Mouse (Mus musculus): ENCODE data around the gene Upk2. TPM values are rescaled to one million over a fixed set of nuclear protein-coding genes. Genes with fewer than 3 reads are reported as not detected.
A peak's percentile ranks its signal among the peaks of the same experiment; 100 is the strongest.
"Not testable (repeated sequence)": the region's sequence is repeated elsewhere in the genome, so short reads cannot be mapped to it uniquely, and the experiment has no call there.

Gene Upk2
- polyA plus RNA-seq, 1 experiment from 2014 or later = not detected

DNA sequence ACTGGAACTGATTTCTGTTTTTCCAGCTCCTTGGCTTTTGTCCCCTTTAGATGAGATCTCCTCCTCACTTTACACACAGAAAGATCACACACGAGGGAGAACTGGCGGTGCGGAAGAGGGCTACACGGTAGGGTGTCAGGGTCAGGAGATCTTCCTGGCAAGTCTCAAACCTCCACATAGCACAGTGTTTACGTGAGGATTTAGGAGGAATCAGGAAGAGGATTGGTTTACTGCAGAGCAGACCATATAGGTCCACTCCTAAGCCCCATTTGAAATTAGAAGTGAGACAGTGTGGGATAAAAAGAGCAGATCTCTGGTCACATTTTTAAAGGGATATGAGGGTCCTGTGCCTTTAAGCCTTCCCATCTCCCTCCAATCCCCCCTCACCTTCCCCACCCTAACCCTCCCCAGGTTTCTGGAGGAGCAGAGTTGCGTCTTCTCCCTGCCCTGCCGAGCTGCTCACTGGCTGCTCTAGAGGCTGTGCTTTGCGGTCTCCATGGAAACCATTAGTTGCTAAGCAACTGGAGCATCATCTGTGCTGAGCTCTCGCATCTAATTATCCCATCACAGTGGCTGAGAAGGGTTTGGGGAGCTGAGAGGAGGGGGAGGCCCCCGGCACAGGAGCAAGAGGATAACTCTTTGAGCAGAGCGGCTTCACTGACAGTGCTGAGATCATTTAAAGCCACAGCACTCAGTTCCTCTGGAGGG is 2.4 kb upstream of the Upk2 start:
- 2% methylated on average over 11 of the region's 11 CpGs for WGBS
- peak; percentile 99 for DNase-seq (ENCODE audit: low spot score)
- H3K36me3 ChIP-seq (ENCODE audit: control insufficient read depth, insufficient read depth, low read length) = no peaks in the 10 kb centered on the region
- H3K9ac ChIP-seq (ENCODE audit: low read length) = peak overlapping the region; percentile 44; the same call in 1 of the 2 replicates
- H3K4me2 ChIP-seq (ENCODE audit: low read length) = peak overlapping the region; percentile 42
- H3K27me3 ChIP-seq (replicated peaks; ENCODE audit: control insufficient read depth, insufficient read depth, low read length) = no peaks in the 10 kb centered on the region
- ATAC-seq = peak; percentile 97
- H3K4me3 ChIP-seq (ENCODE audit: low read depth, low read length) = no peak overlapping the region
- peak overlapping the region; percentile 91 for H3K27ac ChIP-seq (ENCODE audit: low read depth, low read length)
- H3K9me3 ChIP-seq (replicated peaks; ENCODE audit: control insufficient read depth, low read length) = no peaks in the 10 kb centered on the region
- peaks cover 25% of the 10 kb centered on the region for H3K4me1 ChIP-seq (ENCODE audit: control insufficient read depth, insufficient read depth, low read length)

DNA sequence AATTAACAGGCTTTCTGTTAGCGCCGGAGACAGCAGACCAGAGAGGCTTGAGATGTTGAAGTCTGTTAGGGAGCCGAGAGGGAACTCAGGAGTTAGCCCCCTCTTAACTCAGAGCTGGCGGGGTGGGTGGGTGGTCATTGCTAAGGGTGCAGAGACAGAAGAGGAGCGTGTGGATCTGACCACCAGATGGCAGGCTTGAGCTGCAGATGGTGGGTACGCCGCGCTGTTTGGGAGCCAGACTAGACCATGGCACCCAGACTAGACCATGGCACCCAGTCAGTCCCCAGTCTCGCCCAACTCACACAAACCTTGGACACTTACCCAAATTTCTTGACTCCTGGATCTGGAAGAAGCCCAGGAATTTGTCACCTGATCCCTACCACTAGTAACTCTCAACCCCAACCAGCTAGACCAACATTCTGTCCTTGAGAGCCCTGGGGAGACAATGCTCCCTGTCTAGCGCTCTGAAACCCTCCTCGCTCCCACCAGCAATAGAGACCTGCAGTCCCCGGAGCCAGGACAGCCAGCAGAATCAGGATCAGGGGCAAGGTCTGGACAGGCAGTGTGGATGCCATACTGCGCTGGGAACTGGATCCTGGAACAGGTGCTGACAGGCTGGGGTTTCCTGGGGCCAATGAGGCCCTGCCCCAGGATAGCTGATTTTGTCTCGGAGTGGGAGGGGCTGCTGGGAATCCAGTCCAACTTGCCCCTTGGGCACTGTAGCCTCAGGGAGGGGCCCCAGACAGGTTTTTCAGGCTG is 465 bp downstream of the Upk2 start:
- H3K27ac ChIP-seq (ENCODE audit: low read depth, low read length) = 0 out of 2 replicates have a peak overlapping the region, but pooled peaks have one; percentile 27
- no peak overlapping the region for H3K4me3 ChIP-seq (ENCODE audit: low read depth, low read length)
- ATAC-seq = peak; percentile 76
- no peak overlapping the region for H3K4me2 ChIP-seq (ENCODE audit: low read length)
- no peaks in the 10 kb centered on the region for H3K27me3 ChIP-seq (replicated peaks; ENCODE audit: control insufficient read depth, insufficient read depth, low read length)
- H3K36me3 ChIP-seq (ENCODE audit: control insufficient read depth, insufficient read depth, low read length) = no peaks in the 10 kb centered on the region
- DNase-seq (ENCODE audit: low spot score) = peak; percentile 90
- H3K9ac ChIP-seq (ENCODE audit: low read length) = no peak overlapping the region
- peaks cover 25% of the 10 kb centered on the region for H3K4me1 ChIP-seq (ENCODE audit: control insufficient read depth, insufficient read depth, low read length)
- 13% methylated on average over 14 of the region's 14 CpGs for WGBS
- H3K9me3 ChIP-seq (replicated peaks; ENCODE audit: control insufficient read depth, low read length) = no peaks in the 10 kb centered on the region

- no peaks in the 10 kb centered on the region for H3K27me3 ChIP-seq (replicated peaks; ENCODE audit: control insufficient read depth, insufficient read depth, low read length)
- DNase-seq (ENCODE audit: low spot score) = no peak
- H3K27ac ChIP-seq (ENCODE audit: low read depth, low read length) = no peak overlapping the region
- H3K9me3 ChIP-seq (replicated peaks; ENCODE audit: control insufficient read depth, low read length) = no peaks in the 10 kb centered on the region
- no peaks in the 10 kb centered on the region for H3K36me3 ChIP-seq (ENCODE audit: control insufficient read depth, insufficient read depth, low read length)
- no peak overlapping the region for H3K4me3 ChIP-seq (ENCODE audit: low read depth, low read length)
- H3K9ac ChIP-seq (ENCODE audit: low read length) = no peak overlapping the region
- peaks cover 4% of the 10 kb centered on the region; the same call in 1 of the 2 replicates for H3K4me1 ChIP-seq (ENCODE audit: control insufficient read depth, insufficient read depth, low read length)
- ATAC-seq = no peak
- no peak overlapping the region for H3K4me2 ChIP-seq (ENCODE audit: low read length)
These were observed 4.4 kb downstream of the Upk2 start for GRCm38 (mm10) chr9:44450387-44450786.

- not testable (repeated sequence) for H3K4me2 ChIP-seq (ENCODE audit: low read length); H3K9ac ChIP-seq (ENCODE audit: low read length); H3K27me3 ChIP-seq (replicated peaks; ENCODE audit: control insufficient read depth, insufficient read depth, low read length); H3K9me3 ChIP-seq (replicated peaks; ENCODE audit: control insufficient read depth, low read length); H3K4me3 ChIP-seq (ENCODE audit: low read depth, low read length); DNase-seq (ENCODE audit: low spot score); H3K4me1 ChIP-seq (ENCODE audit: control insufficient read depth, insufficient read depth, low read length); H3K36me3 ChIP-seq (ENCODE audit: control insufficient read depth, insufficient read depth, low read length); ATAC-seq; H3K27ac ChIP-seq (ENCODE audit: low read depth, low read length)
- WGBS = 84% methylated on average over 7 of the region's 7 CpGs
These were observed 10.3 kb downstream of the Upk2 start for GRCm38 (mm10) chr9:44444402-44445025.

DNA sequence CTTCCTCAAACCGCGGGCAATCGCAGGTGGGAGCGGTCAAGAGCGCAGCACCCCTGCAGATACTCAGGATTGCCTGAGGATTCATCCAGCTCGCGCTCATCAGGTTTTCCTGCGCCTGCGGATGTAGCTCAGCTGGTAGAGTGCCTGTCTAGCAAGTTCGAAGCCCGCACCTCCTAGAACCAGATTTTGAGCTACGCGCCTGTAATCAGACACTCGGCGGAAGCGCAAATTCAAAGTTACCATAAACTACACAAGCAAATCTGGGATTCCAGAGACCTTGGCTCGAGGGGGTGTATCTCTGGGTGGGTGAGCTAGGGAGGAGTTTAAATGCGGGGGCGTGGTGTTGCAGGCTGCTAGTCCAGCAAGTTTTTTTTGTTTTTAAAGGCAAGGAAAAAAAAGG is 13.8 kb downstream of the Upk2 start, which contains the start of gene Foxr1:
Gene Foxr1, minus strand, starts transcription at position 176 of the 400 bp plus-strand sequence.
- DNase-seq (ENCODE audit: low spot score) = no peak
- H3K27ac ChIP-seq (ENCODE audit: low read depth, low read length) = no peak within 1 kb of the TSS
- ATAC-seq = no peak
- H3K9ac ChIP-seq (ENCODE audit: low read length) = no peak within 1 kb of the TSS
- WGBS = 85% methylated on average over 19 of the region's 19 CpGs
- no peaks in the 10 kb centered on the region for H3K9me3 ChIP-seq (replicated peaks; ENCODE audit: control insufficient read depth, low read length)
- H3K36me3 ChIP-seq (ENCODE audit: control insufficient read depth, insufficient read depth, low read length) = no peaks in the 10 kb centered on the region
- no peak within 1 kb of the TSS for H3K4me3 ChIP-seq (ENCODE audit: low read depth, low read length)
- H3K27me3 ChIP-seq (replicated peaks; ENCODE audit: control insufficient read depth, insufficient read depth, low read length) = no peaks in the 10 kb centered on the region
- H3K4me1 ChIP-seq (ENCODE audit: control insufficient read depth, insufficient read depth, low read length) = no peaks in the 10 kb centered on the region
- H3K4me2 ChIP-seq (ENCODE audit: low read length) = no peak within 1 kb of the TSS

DNA sequence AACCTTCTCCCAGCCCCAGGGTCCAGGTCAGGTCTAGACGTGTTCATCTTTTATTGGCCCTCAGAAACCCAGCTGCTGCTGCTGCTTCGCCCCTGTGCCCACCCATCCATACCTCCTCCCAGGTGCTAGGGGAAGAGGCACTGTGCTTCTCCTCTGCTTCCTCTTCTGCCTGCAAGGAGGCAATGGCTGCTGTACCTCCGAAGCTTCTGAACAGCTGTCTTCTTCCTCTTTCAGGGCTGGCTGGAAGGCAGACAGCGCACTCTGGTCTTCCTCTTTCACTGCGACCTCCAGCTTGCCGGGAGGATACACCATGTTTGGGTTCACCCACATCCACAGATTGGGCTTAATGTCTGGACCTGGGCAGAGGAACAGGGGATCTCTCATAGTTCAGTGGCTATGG is 19.0 kb downstream of the Upk2 start:
- no peaks in the 10 kb centered on the region for H3K9me3 ChIP-seq (replicated peaks; ENCODE audit: control insufficient read depth, low read length)
- H3K27ac ChIP-seq (ENCODE audit: low read depth, low read length) = no peak overlapping the region
- H3K9ac ChIP-seq (ENCODE audit: low read length) = no peak overlapping the region
- H3K4me1 ChIP-seq (ENCODE audit: control insufficient read depth, insufficient read depth, low read length) = no peaks in the 10 kb centered on the region
- no peak overlapping the region for H3K4me2 ChIP-seq (ENCODE audit: low read length)
- WGBS = 90% methylated on average over 6 of the region's 6 CpGs
- DNase-seq (ENCODE audit: low spot score) (no peak), ATAC-seq (no peak)
- H3K4me3 ChIP-seq (ENCODE audit: low read depth, low read length) = no peak overlapping the region
- H3K36me3 ChIP-seq (ENCODE audit: control insufficient read depth, insufficient read depth, low read length) = no peaks in the 10 kb centered on the region
- H3K27me3 ChIP-seq (replicated peaks; ENCODE audit: control insufficient read depth, insufficient read depth, low read length) = no peaks in the 10 kb centered on the region

- H3K9me3 ChIP-seq (replicated peaks; ENCODE audit: control insufficient read depth, low read length) = no peaks in the 10 kb centered on the region
- no peak overlapping the region for H3K27ac ChIP-seq (ENCODE audit: low read depth, low read length)
- no peaks in the 10 kb centered on the region for H3K4me1 ChIP-seq (ENCODE audit: control insufficient read depth, insufficient read depth, low read length)
- DNase-seq (ENCODE audit: low spot score) (no peak), ATAC-seq (no peak)
- 51% methylated on average over 5 of the region's 5 CpGs for WGBS
- no peak overlapping the region for H3K4me3 ChIP-seq (ENCODE audit: low read depth, low read length)
- H3K9ac ChIP-seq (ENCODE audit: low read length) = no peak overlapping the region
- H3K36me3 ChIP-seq (ENCODE audit: control insufficient read depth, insufficient read depth, low read length) = no peaks in the 10 kb centered on the region
- H3K4me2 ChIP-seq (ENCODE audit: low read length) = no peak overlapping the region
- no peaks in the 10 kb centered on the region for H3K27me3 ChIP-seq (replicated peaks; ENCODE audit: control insufficient read depth, insufficient read depth, low read length)
These were observed 22.1 kb downstream of the Upk2 start for GRCm38 (mm10) chr9:44432577-44433185.

- H3K27me3 ChIP-seq (replicated peaks; ENCODE audit: control insufficient read depth, insufficient read depth, low read length) = no peaks in the 10 kb centered on the region
- DNase-seq (ENCODE audit: low spot score) = no peak
- WGBS = 91% methylated on average over 4 of the region's 4 CpGs
- no peak overlapping the region for H3K9ac ChIP-seq (ENCODE audit: low read length)
- no peaks in the 10 kb centered on the region; the same call in 1 of the 2 replicates for H3K9me3 ChIP-seq (replicated peaks; ENCODE audit: control insufficient read depth, low read length)
- no peaks in the 10 kb centered on the region for H3K4me1 ChIP-seq (ENCODE audit: control insufficient read depth, insufficient read depth, low read length)
- no peak for ATAC-seq
- H3K27ac ChIP-seq (ENCODE audit: low read depth, low read length) = no peak overlapping the region
- H3K36me3 ChIP-seq (ENCODE audit: control insufficient read depth, insufficient read depth, low read length) = no peaks in the 10 kb centered on the region
- H3K4me2 ChIP-seq (ENCODE audit: low read length) = no peak overlapping the region
- H3K4me3 ChIP-seq (ENCODE audit: low read depth, low read length) = no peak overlapping the region
These were observed 31.2 kb downstream of the Upk2 start for GRCm38 (mm10) chr9:44423576-44423975.
